Mouse (Mus musculus) c-Kit-negative CD71-positive TER-119-positive erythroid progenitor cells, embryonic 14.5 days (primary cell): ENCODE measurements around the gene Swap70.

Source experiments
- DNase-seq: peaks from one replicate; pipeline ENCODE4 v3.0.0-alpha.2; 2013; ENCODE audit warnings: low read depth, low spot score

The Swap70 gene

DNA sequence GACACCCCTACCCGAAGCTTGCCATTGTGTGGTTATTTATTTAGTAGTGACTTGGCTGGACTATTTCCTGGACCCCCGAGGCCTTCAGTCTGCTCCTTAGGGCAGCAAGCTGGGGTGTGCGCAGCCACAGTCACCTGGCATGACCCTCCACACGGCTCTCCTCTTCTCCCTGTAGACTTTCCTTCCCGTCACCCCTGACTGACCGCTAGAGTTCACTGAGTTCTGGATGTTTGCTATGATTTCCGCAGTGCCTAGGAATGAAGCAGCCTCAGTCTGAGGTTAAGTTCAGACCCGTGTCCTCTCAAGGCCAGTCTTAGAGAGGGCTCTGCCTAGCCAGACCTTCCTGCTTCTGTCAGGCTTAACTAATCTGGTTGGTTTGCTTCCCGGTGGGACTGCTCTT is 50.3 kb downstream of the Swap70 start:
- no peak for DNase-seq

DNA sequence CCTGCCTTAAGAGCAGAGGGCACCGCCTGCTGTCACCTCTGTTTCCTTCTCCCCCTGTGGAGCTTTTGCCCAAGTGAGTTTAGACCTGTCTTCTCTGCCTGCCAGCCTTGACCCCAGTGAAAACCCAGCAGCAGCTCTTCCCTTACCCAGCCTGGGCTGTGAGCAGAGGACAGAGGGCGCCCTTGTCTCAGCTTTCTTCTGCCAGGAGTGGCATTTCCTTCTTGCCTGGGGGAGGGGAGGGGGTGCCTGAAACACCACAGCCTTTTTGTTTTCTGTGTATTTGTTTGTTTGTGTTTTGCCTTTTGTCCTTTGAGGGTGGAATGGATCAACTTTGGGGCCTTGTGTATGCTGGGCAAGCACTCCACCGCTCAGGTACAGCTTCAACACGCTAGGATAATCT is 50.9 kb downstream of the Swap70 start:
- DNase-seq, result no peak

- no peak for DNase-seq
Observed at GRCm38 (mm10) chr7:110277734-110278245, 56.3 kb downstream of the Swap70 start.

GRCm38 (mm10) chr7:110279183-110279582 is 57.7 kb downstream of the Swap70 start:
- no peak for DNase-seq

DNA sequence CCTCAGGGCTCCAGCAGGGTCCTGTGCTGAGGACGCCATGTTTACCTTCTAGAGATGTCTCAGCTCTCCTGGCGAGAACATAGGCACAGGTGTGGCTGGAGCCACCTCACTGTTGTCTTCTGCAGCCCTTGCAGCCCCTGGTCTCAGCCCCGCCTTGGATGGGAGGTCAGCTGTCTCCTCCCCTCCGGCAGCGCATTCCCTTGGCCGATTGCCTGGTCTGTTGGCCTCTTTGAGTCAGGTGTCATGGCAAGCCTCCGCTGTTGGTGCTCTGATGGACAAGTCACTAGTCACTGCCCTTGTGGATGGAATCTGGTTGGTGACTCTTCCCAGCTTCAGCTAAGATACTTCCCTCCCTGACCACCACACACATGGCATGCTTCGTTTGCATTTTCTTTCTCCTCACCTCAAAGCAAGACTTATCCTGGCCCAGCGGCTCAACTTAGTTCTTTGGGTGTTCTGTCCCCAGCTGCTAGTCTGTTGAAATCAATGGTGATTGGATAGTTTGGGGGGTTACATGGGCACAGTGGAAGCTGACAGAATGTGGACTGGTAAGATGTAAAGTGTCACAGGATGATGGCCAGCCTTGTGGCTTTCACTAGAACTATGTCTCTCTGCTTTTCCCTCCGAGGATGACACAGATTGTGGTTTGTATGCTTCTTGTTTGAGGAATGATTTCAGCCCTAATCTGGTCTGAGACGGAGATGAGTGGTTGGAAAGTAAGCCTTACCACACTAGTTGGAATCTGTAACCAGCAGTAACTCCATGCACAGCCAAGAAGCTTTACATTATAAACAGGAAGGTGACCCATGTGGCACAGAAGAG is 60.1 kb downstream of the Swap70 start:
- DNase-seq, result no peak

DNA sequence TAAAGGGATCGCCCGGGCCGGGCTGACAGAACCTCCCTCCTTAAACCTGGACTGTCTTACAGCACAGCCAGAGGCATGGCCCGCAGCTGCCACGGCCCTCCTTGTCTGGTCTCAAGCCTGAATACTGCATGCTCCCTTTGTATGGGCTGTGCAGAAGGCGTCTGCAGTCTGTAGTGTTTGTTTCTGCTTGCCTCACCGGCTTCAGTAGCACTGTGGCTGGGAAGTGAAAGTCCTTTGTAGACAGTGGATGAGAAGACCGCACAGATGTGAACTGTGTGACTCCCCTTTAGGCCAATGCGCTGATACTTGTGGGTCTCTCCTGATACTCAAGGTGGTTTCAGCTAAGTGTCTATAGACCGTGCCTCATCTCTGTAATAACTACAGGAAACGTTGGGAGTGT is 61.3 kb downstream of the Swap70 start:
- no peak for DNase-seq

- DNase-seq, result no peak
Observed at GRCm38 (mm10) chr7:110283484-110284275, 62.2 kb downstream of the Swap70 start.

- DNase-seq, result no peak
Observed at GRCm38 (mm10) chr7:110285076-110285848, 63.8 kb downstream of the Swap70 start.

GRCm38 (mm10) chr7:110285849-110286151 is 64.3 kb downstream of the Swap70 start:
- no peak for DNase-seq

GRCm38 (mm10) chr7:110286198-110286732 is 64.8 kb downstream of the Swap70 start:
- DNase-seq, result no peak

- no peak for DNase-seq
Observed at GRCm38 (mm10) chr7:110286838-110287475, 65.4 kb downstream of the Swap70 start.

DNA sequence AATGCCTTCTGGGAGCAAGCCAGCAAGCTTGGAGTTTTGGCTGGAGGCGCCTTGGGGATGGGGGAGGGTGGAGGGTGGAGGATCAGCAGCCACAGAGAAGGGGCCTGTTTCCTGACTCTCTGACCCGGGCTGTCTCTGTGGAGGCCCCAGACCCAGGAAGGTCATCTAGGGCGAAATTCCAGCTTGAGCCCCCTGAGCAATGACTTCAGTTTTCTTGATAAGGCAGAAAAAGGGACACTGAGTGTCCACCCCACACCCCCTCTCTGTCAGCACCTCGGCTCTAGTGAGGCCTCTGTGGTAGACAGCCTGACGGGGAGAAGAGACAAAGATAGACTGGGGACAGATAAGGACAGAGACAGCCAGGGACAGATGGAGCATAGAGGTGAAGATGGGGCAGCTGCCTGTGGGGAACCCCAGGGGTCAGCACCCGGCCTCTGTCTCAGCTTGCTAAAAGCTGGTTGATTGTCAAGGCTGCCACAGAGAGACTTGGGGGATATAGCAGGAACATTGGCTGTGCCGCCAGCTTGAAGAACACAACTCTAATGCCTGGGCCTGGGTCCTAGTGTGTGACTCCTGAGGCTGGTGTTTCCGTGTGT is 66.1 kb downstream of the Swap70 start:
- no peak for DNase-seq

GRCm38 (mm10) chr7:110288191-110288604 is 66.7 kb downstream of the Swap70 start:
- no peak for DNase-seq

DNA sequence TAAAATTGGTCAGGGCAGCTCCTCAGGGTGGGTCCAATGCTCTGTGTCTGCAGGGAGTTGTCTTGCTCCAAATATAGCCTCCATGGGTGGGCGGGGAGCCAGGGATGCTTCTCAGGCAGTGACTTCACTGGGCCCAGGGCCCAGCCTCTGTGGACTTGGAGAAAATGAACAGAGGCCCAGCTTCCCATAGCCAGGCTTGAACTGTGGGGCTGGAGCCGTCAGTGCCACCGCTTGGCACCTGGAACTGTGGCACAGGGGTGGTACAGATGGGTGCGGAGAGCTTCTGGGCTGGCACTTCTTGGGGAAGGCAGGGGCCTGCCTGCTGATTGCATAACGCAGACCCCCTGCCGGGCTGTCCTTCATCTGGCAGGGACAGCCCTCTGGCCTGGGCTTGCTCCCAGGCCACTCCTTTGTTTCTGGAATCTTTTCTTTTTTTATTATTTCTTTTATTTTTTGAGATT is 67.2 kb downstream of the Swap70 start:
- DNase-seq, result no peak

GRCm38 (mm10) chr7:110289647-110290046 is 68.1 kb downstream of the Swap70 start:
- no peak for DNase-seq

DNA sequence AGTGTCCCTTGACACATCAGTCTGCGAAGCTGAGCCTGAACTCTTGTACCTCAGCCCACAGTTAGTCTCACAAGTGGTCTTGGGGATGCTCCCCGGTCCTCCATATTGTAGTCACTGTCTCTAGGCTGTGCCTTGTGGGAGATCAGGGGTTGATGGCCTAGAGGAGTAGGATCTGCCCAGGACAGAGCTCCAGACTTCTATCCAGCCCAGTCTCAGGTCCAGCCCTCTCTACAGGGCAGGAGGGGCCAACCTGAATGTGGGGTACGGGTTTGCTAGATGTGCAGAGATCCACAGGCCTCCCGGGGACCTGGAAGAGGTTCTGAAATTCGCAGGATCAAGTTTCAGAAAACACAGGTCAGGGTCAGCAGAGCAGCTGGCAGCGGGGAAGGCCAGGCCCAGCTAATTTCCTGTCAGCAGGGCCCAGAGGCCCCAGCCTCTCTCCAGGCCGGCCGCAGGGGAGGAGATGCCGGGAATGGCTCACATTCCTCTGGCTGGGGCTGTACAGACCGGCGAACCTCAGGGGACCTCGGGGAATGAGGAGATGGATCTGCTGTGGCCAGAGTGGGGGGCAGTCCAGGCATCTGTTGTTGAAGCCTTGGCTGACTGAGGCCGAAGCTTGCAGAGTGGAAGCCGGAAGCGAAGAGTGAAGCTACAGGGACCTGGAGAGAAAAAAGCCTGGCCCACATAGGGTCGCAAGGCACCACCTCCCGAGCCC is 75.5 kb downstream of the Swap70 start:
- DNase-seq, result no peak

GRCm38 (mm10) chr7:110297611-110298010 is 76.1 kb downstream of the Swap70 start:
- DNase-seq, result no peak

- no peak for DNase-seq
Observed at GRCm38 (mm10) chr7:110298090-110298489, 76.6 kb downstream of the Swap70 start.

- no peak for DNase-seq
Observed at GRCm38 (mm10) chr7:110298739-110299410, 77.4 kb downstream of the Swap70 start.

DNA sequence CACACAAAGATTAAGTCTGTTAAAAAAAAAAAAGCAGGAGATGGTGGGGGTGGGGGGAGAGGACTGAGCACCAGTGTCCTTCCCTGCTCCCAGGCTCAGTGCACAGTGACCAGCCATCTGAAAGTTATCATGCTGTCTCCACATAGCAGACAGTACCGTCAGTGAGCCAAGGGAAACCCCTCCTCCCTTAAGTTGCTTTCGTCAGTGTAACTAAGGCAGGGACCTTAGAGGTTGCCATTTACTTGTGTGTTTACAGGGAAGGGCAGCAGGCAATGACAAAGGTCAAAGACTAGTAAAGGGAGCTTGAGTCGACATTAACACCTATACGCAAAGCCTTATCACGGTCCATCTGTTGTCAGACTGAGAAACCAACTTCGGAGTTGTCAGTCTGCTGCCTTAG is 81.4 kb downstream of the Swap70 start:
- no peak for DNase-seq
